Mouse (Mus musculus) hindbrain, embryonic 12.5 days (tissue): Measurements from ENCODE around the gene Mars. TPM values are rescaled to one million over a fixed set of nuclear protein-coding genes. Genes with fewer than 3 reads are reported as not detected.

Experiments used
- ATAC-seq: fragments of 200-750 bp; cut with Nextera tagmentation; 2 replicates; pipeline ENCODE4 v1.8.0; 2017; ENCODE audit warnings: moderate TSS enrichment; ENCODE audit not compliant: low FRiP score
- H3K27ac ChIP-seq: fragments of 300-500 bp; sonication (generic); 2 replicates; pipeline ENCODE4 v1.5.1; 2016; ENCODE audit warnings: mild to moderate bottlenecking
- H3K27me3 ChIP-seq: fragments of 300-500 bp; sonication (generic); 2 replicates; pipeline ENCODE4 v1.6.1; 2016; ENCODE audit warnings: mild to moderate bottlenecking
- H3K36me3 ChIP-seq: fragments of 300-500 bp; sonication (generic); 2 replicates; pipeline ENCODE4 v1.6.1; 2016; ENCODE audit warnings: mild to moderate bottlenecking
- H3K4me1 ChIP-seq: fragments of 300-500 bp; sonication (generic); 2 replicates; pipeline ENCODE4 v1.6.1; 2016
- H3K4me2 ChIP-seq: fragments of 300-500 bp; sonication (generic); replicated peaks from 2 replicates; pipeline ENCODE4 v1.6.1; 2016; ENCODE audit warnings: mild to moderate bottlenecking
- H3K4me3 ChIP-seq: fragments of 300-500 bp; sonication (generic); 2 replicates; pipeline ENCODE4 v1.5.1; 2016; ENCODE audit warnings: mild to moderate bottlenecking
- H3K9ac ChIP-seq: fragments of 300-500 bp; sonication (generic); 2 replicates; pipeline ENCODE4 v1.6.1; 2016; ENCODE audit warnings: mild to moderate bottlenecking, moderate library complexity
- H3K9me3 ChIP-seq: fragments of 300-500 bp; sonication (generic); replicated peaks from 2 replicates; pipeline ENCODE4 v1.6.1; 2016; ENCODE audit warnings: mild to moderate bottlenecking
- WGBS: fragments of 180-500 bp; shearing (Covaris S2); methylation state at CpG from one replicate; pipeline ENCODE4 v1.1.7; 2016; 5-methylcytosine and 5-hydroxymethylcytosine counted together
- polyA plus RNA-seq: library from polyadenylated mRNA; unstranded; fragments of >200 nt; fragmentation: Nextera tagmentation; extraction: Ambion mirVana; gene quantifications from 2 replicates; pipeline ENCODE4 v1.2.1, GENCODE M21; 2016

Gene Mars
- polyA plus RNA-seq, 1 experiment from 2014 or later = 142 TPM

DNA sequence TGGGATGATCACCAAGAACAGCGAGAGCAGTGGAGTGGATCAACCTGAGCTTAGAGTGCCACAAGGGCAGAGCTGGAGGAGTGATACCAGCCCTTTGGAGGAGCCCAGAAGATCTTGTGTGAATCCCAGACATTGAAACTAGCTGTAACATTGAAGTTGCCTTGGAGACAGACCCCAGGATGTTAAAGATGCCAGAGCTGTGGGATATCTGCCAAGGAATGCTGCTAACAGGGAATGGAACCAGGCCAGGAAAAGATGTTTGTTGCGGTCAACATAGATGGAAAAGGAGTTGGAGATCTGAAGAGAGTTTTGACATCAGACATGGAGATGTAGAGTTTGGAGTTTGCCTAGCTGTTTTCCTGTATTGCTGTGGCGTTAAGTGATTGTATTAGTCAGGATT lies 34.6 kb upstream of the Mars start:
- Histone ChIP-seq H3K27ac (no peak overlapping the region), H3K9ac (no peak overlapping the region), H3K4me2 (no peak overlapping the region), H3K4me3 (no peak overlapping the region), H3K9me3 (no peaks in the 10 kb centered on the region), H3K4me1 (peaks cover 19% of the 10 kb centered on the region), H3K27me3 (peaks cover 17% of the 10 kb centered on the region), H3K36me3 (no peaks in the 10 kb centered on the region)
- no peak for ATAC-seq
- WGBS = 88% methylated on average over 3 of the region's 3 CpGs

DNA sequence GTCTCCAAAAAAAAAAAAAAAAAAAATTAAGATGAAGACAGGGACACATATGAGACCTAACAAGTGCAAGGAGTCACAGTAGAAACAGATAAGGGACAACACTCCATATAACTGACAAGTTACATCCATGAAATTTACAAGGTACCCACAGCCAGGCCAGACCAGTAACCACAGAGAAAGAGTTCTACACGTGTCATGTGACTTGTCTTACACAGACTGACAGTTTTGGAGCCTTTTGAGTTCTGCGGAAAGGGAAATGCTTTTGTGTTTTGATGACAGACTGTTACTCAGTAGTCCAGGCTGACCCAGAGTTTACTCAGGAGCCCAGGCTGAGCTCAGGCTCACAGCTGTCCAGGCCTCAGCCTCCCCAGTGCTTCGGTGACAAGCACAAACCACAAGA lies 31.4 kb upstream of the Mars start:
- 77% methylated on average over 3 of the region's 3 CpGs for WGBS
- H3K4me3 ChIP-seq = no peak overlapping the region
- no peak overlapping the region for H3K27ac ChIP-seq
- ATAC-seq = no peak
- no peaks in the 10 kb centered on the region for H3K9me3 ChIP-seq
- H3K36me3 ChIP-seq = no peaks in the 10 kb centered on the region
- H3K9ac ChIP-seq = no peak overlapping the region
- H3K4me1 ChIP-seq = peaks cover 35% of the 10 kb centered on the region
- peaks cover 33% of the 10 kb centered on the region for H3K27me3 ChIP-seq
- no peak overlapping the region for H3K4me2 ChIP-seq

DNA sequence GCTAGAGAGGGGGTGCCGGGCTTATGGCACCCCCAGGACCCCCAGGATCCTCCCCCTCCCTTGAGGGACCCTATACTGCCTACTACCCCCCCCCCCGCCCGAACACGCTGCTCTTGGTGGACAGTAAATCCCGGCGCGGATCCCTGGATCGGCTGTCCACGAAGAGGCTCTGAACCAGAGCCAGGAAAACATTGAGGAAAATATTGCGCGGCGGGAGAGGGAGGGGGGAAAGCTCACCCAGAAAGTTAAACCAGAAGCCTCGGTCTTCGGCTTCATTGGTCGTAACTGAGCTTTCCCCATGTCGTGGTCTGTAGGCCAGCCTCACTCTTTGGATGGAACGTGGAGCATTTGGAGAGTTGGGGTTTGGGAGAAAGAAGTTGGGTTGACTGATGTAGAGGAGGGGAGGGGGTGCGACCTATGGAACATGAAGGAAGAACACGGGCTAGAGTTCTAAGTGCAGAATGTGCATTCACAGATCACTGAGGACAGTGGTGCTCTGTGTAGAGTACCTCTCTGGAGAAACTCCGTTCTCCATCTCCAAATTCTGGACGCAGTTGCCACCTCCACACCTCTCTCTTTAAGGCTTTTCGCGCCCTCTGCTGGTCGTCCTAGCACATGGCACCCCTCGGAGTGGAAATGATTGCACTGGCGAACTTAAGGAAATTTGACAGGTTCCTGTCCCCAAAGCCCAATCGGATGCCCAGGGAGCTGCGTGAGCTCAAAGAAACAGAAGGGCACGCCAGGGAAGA lies 30.5 kb upstream of the Mars start, which contains the start of gene Gli1:
TSS of gene Gli1 (minus strand) at position 84 of the 749 bp plus-strand sequence.
- Histone ChIP-seq H3K4me1 (peaks cover 37% of the 10 kb centered on the region), H3K4me3 (peak within 1 kb of the TSS; percentile 40), H3K27me3 (peaks cover 38% of the 10 kb centered on the region), H3K36me3 (no peaks in the 10 kb centered on the region), H3K9ac (peak within 1 kb of the TSS; percentile 51), H3K9me3 (no peaks in the 10 kb centered on the region), H3K27ac (peak within 1 kb of the TSS; percentile 48; the same call in 1 of the 2 replicates), H3K4me2 (peak within 1 kb of the TSS; percentile 66)
- 0% methylated on average over 29 of the region's 29 CpGs for WGBS
- peak; percentile 35; the same call in 1 of the 2 replicates for ATAC-seq

DNA sequence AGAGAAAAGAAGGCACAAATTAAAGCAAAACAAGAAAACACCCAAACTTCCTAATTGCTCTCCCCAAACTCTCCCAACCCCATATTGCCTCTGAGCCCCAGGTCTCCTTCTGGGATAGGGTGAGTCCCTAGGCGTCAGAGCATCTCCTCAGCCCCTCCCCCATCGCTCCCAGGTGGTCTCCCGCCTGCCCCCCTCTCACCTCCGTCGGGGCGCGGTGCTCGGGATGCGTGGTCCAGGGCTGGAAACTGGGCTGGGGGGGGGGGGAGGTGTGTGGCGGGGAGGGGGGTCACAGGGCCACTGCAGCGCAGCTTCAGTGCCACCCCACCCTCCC lies 29.7 kb upstream of the Mars start:
- ATAC-seq = no peak
- Histone ChIP-seq H3K27ac (peak overlapping the region; percentile 48; the same call in 1 of the 2 replicates), H3K4me2 (peak overlapping the region; percentile 66), H3K9ac (peak overlapping the region; percentile 8; the same call in 1 of the 2 replicates), H3K27me3 (peaks cover 38% of the 10 kb centered on the region), H3K36me3 (no peaks in the 10 kb centered on the region), H3K4me1 (peaks cover 37% of the 10 kb centered on the region), H3K9me3 (no peaks in the 10 kb centered on the region), H3K4me3 (peak overlapping the region; percentile 40)
- 0% methylated on average over 2 of the region's 11 CpGs for WGBS

GRCm38 (mm10) chr10:127340577-127341359 lies 29.2 kb upstream of the Mars start:
- no peak for ATAC-seq

GRCm38 (mm10) chr10:127339683-127340576 lies 28.3 kb upstream of the Mars start:
- WGBS = 1% methylated on average over 42 of the region's 42 CpGs
- peak; percentile 20 for ATAC-seq
- Histone ChIP-seq H3K36me3 (no peaks in the 10 kb centered on the region), H3K27me3 (peaks cover 38% of the 10 kb centered on the region), H3K27ac (peak overlapping the region; percentile 71; the same call in 1 of the 2 replicates), H3K4me1 (peaks cover 37% of the 10 kb centered on the region), H3K4me3 (peak overlapping the region; percentile 40), H3K4me2 (peak overlapping the region; percentile 66), H3K9me3 (no peaks in the 10 kb centered on the region), H3K9ac (peak overlapping the region; percentile 51)

More at GRCm38 (mm10) chr10:127340577-127341359, 29.2 kb upstream of the Mars start:
- Histone ChIP-seq H3K9me3 (no peaks in the 10 kb centered on the region), H3K4me1 (peaks cover 37% of the 10 kb centered on the region), H3K27ac (peak overlapping the region; percentile 71), H3K27me3 (peaks cover 38% of the 10 kb centered on the region), H3K4me3 (peak overlapping the region; percentile 40), H3K9ac (peak overlapping the region; percentile 51), H3K4me2 (peak overlapping the region; percentile 66), H3K36me3 (no peaks in the 10 kb centered on the region)
- under 1% methylated on average over 27 of the region's 27 CpGs for WGBS

- peak; percentile 72 for ATAC-seq
- Histone ChIP-seq H3K27ac (peak overlapping the region; percentile 48; the same call in 1 of the 2 replicates), H3K9ac (peak overlapping the region; percentile 39; the same call in 1 of the 2 replicates), H3K4me1 (peaks cover 37% of the 10 kb centered on the region), H3K4me3 (peak overlapping the region; percentile 40), H3K36me3 (no peaks in the 10 kb centered on the region), H3K4me2 (peak overlapping the region; percentile 66), H3K27me3 (peaks cover 38% of the 10 kb centered on the region), H3K9me3 (no peaks in the 10 kb centered on the region)
- under 1% methylated on average over 31 of the region's 31 CpGs for WGBS
Observed at GRCm38 (mm10) chr10:127338930-127339682, 27.5 kb upstream of the Mars start.

DNA sequence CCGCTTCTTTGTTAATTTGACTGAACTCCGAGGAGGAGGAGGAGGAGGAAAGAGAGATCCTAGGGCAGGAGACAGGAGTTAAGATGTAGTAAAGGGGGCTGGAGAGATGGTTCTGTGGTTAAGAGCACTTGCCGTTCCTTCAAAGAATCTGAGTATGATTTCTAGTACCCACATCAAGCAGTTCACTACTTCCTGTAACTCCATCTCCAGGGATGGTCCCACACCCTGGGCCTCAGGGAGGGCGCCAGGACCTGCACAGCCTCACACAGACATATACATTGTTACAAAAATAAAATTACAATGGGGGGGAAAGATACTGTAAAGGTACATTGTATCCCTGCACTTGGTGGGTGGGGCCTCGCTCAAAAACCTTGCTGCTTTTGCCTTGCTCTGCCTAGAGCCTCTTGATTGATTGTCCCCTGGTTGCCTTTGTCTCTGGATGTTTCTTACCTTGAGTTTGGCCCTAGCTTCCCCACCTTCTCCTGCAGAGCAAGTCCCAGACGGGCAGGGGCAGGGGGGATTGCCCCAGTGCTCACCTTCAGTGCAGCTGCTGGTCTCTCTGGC lies 26.0 kb upstream of the Mars start:
- H3K4me3 ChIP-seq = no peak overlapping the region
- H3K27me3 ChIP-seq = peaks cover 38% of the 10 kb centered on the region
- H3K9me3 ChIP-seq = no peaks in the 10 kb centered on the region
- no peak overlapping the region for H3K4me2 ChIP-seq
- H3K4me1 ChIP-seq = peaks cover 37% of the 10 kb centered on the region
- no peaks in the 10 kb centered on the region for H3K36me3 ChIP-seq
- 82% methylated on average over 6 of the region's 6 CpGs for WGBS
- ATAC-seq = no peak
- no peak overlapping the region for H3K9ac ChIP-seq
- no peak overlapping the region; the same call in 1 of the 2 replicates for H3K27ac ChIP-seq

DNA sequence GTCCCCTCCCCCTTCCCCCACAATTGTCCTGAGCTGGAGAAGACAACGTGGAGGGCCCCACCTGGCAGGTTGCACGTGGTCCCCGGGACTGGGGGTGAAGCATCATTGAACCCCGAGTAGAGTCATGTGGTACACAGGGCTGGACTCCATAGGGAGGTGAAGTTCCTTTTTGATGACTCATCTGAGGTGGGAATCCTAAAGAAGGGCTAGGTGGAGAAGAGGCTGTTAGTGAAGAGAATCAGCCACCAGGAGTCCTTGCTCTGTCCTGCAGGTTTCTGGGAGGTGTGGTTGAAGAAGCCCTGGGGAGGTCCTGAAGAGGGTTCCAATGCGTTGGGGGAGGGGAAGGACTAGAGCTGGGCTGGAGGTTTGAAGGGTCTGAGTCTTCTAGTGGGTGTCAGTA lies 25.4 kb upstream of the Mars start:
- no peak for ATAC-seq
- H3K9ac ChIP-seq = no peak overlapping the region
- H3K27ac ChIP-seq = no peak overlapping the region
- H3K27me3 ChIP-seq = peaks cover 41% of the 10 kb centered on the region
- 64% methylated on average over 5 of the region's 5 CpGs for WGBS
- H3K4me1 ChIP-seq = peaks cover 34% of the 10 kb centered on the region
- H3K4me3 ChIP-seq = no peak overlapping the region
- no peak overlapping the region for H3K4me2 ChIP-seq
- H3K9me3 ChIP-seq = no peaks in the 10 kb centered on the region
- no peaks in the 10 kb centered on the region for H3K36me3 ChIP-seq

DNA sequence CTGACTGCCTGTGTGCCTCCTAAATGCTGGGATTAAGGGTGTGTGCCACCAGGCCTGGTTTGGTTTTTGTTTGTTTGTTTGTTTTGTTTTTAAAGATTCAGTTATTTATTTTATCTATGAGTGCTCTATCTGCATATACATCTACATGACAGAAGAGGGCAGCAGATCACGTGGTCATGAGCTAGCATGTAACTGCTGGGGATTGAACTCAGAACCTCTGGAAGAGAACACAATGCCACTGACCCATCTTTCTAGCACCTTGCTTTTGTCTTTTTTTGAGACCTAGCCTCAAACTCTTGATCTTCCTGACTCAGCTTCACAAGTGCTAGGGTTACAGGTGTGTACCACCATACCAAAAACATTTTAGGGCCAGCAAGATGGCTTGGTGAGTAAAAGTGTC lies 23.7 kb upstream of the Mars start:
- 60% methylated on average over 1 of the region's 1 CpGs for WGBS
- Histone ChIP-seq H3K9ac (no peak overlapping the region), H3K27me3 (peaks cover 37% of the 10 kb centered on the region), H3K27ac (no peak overlapping the region), H3K4me2 (no peak overlapping the region), H3K9me3 (no peaks in the 10 kb centered on the region), H3K36me3 (no peaks in the 10 kb centered on the region), H3K4me3 (no peak overlapping the region), H3K4me1 (peaks cover 19% of the 10 kb centered on the region)
- ATAC-seq = no peak

- Histone ChIP-seq H3K27me3 (peaks cover 47% of the 10 kb centered on the region), H3K9me3 (no peaks in the 10 kb centered on the region), H3K36me3 (no peaks in the 10 kb centered on the region), H3K4me2 (no peak overlapping the region), H3K27ac (no peak overlapping the region), H3K4me3 (no peak overlapping the region), H3K9ac (no peak overlapping the region), H3K4me1 (peaks cover 5% of the 10 kb centered on the region; the same call in 1 of the 2 replicates)
- 65% methylated on average over 5 of the region's 5 CpGs for WGBS
- ATAC-seq = no peak
Observed at GRCm38 (mm10) chr10:127333152-127333551, 21.6 kb upstream of the Mars start.
